Mouse (Mus musculus) adrenal gland, postnatal 36 days (tissue): ENCODE measurements around the gene Plxdc1. TPM values are rescaled to one million over a fixed set of nuclear protein-coding genes. Genes with fewer than 3 reads are reported as not detected.

ENCODE experiments used
- DNase-seq, 2 experiments: peaks; one replicate each; pipeline ENCODE4 v3.0.0; 2021; ENCODE audit warnings: mixed read lengths in 1 of 2
- total RNA-seq, 2 experiments: library from RNA; stranded (reverse); gene quantifications; 2 replicates each; pipeline ENCODE4 v1.2.3; 2021

The Plxdc1 gene
- total RNA-seq, 2 experiments from 2014 or later = 7.1 to 17.2 TPM

GRCm38 (mm10) chr11:97987551-97988526, 1.6 kb upstream of the Plxdc1 start:
- peak; percentile 95 to 96 for DNase-seq

GRCm38 (mm10) chr11:97986738-97987465, 658 bp upstream of the Plxdc1 start:
- DNase-seq = no peak

GRCm38 (mm10) chr11:97983983-97984382, 2.3 kb downstream of the Plxdc1 start:
- no peak for DNase-seq

GRCm38 (mm10) chr11:97983506-97983905, 2.7 kb downstream of the Plxdc1 start:
- DNase-seq = no peak

GRCm38 (mm10) chr11:97982721-97983120, 3.5 kb downstream of the Plxdc1 start:
- peak in 1 of 2 experiments; percentile 21 for DNase-seq

- peak in 1 of 2 experiments; percentile 23 for DNase-seq
These were observed 5.7 kb downstream of the Plxdc1 start for GRCm38 (mm10) chr11:97980531-97980966.

- no peak for DNase-seq
These were observed 6.3 kb downstream of the Plxdc1 start for GRCm38 (mm10) chr11:97979824-97980495.

- DNase-seq = no peak
These were observed 7.9 kb downstream of the Plxdc1 start for GRCm38 (mm10) chr11:97978392-97978791.

- no peak for DNase-seq
These were observed 8.4 kb downstream of the Plxdc1 start for GRCm38 (mm10) chr11:97977797-97978196.

GRCm38 (mm10) chr11:97974746-97975145, 11.5 kb downstream of the Plxdc1 start:
- no peak for DNase-seq

GRCm38 (mm10) chr11:97974141-97974540, 12.1 kb downstream of the Plxdc1 start:
- DNase-seq = no peak

- no peak for DNase-seq
These were observed 13.8 kb downstream of the Plxdc1 start for GRCm38 (mm10) chr11:97972434-97972833.

- DNase-seq = peak; percentile 92 to 93
These were observed 15.0 kb downstream of the Plxdc1 start for GRCm38 (mm10) chr11:97971232-97971631.

GRCm38 (mm10) chr11:97970771-97971170, 15.5 kb downstream of the Plxdc1 start:
- no peak for DNase-seq

- DNase-seq = no peak
These were observed 17.9 kb downstream of the Plxdc1 start for GRCm38 (mm10) chr11:97968385-97968784.

GRCm38 (mm10) chr11:97967114-97967513, 19.1 kb downstream of the Plxdc1 start:
- DNase-seq = no peak

GRCm38 (mm10) chr11:97960907-97961306, 25.3 kb downstream of the Plxdc1 start:
- no peak for DNase-seq

- DNase-seq = no peak
These were observed 27.0 kb downstream of the Plxdc1 start for GRCm38 (mm10) chr11:97959300-97959680.

GRCm38 (mm10) chr11:97958641-97959299, 27.5 kb downstream of the Plxdc1 start:
- DNase-seq = no peak

GRCm38 (mm10) chr11:97956905-97957560, 29.2 kb downstream of the Plxdc1 start:
- DNase-seq = peak; percentile 53 to 62

GRCm38 (mm10) chr11:97955915-97956314, 30.3 kb downstream of the Plxdc1 start:
- no peak for DNase-seq
